In genomic region chr13:58947056-58947455, GRCm38 (mm10) we compare ENCODE assay signal across 18 mouse cellular contexts.
A peak's percentile ranks its signal among the peaks of the same experiment; 100 is the strongest.
DNase-seq lines count a peak whose midpoint lies in the region; ATAC-seq lines count a peak whose summit lies in the region.
"Had no signal": no experiment of that assay in that cellular context is flagged by ENCODE, and none has a peak within 500 bp of the region (broad histone marks: within the 10 kb centered on the region; RNA-seq: fewer than 3 reads in every experiment).

No protein-coding gene starts in this region.

- H3K36me3 ChIP-seq in liver, embryonic 13.5 days: no peaks in the 10 kb centered on the region
- H3K36me3 ChIP-seq in liver, embryonic 12.5 days: no peaks in the 10 kb centered on the region
- H3K36me3 ChIP-seq in midbrain, embryonic 16.5 days (ENCODE audit: control insufficient read depth, insufficient read depth, low read length): no peaks in the 10 kb centered on the region
- H3K36me3 ChIP-seq: embryonic facial prominence, embryonic 13.5 days; heart, embryonic 10.5 days had no signal

- no peaks in the 10 kb centered on the region for H3K9me3 ChIP-seq in liver, embryonic 13.5 days (replicated peaks)
- H3K9me3 ChIP-seq in liver, embryonic 12.5 days (replicated peaks): no peaks in the 10 kb centered on the region
- H3K9me3 ChIP-seq in midbrain, embryonic 16.5 days (replicated peaks; ENCODE audit: control insufficient read depth, low read length, poor library complexity, severe bottlenecking): no peaks in the 10 kb centered on the region
- H3K9me3 ChIP-seq: embryonic facial prominence, embryonic 13.5 days; heart, embryonic 10.5 days had no signal

- no peak overlapping the region for H3K27ac ChIP-seq in liver, embryonic 13.5 days
- H3K27ac ChIP-seq in liver, embryonic 12.5 days: no peak overlapping the region
- peak overlapping the region; percentile 62 for H3K27ac ChIP-seq in midbrain, embryonic 16.5 days (ENCODE audit: low read length)
- H3K27ac ChIP-seq: embryonic facial prominence, embryonic 13.5 days had no signal

- no peak overlapping the region for H3K4me2 ChIP-seq in liver, embryonic 13.5 days
- no peak overlapping the region for H3K4me2 ChIP-seq in liver, embryonic 12.5 days
- no peak overlapping the region for H3K4me2 ChIP-seq in midbrain, embryonic 16.5 days (ENCODE audit: low read length)
- H3K4me2 ChIP-seq: embryonic facial prominence, embryonic 13.5 days had no signal

- H3K4me3 ChIP-seq in liver, embryonic 13.5 days (replicated peaks): no peak overlapping the region
- no peak overlapping the region for H3K4me3 ChIP-seq in liver, embryonic 12.5 days
- H3K4me3 ChIP-seq in midbrain, embryonic 16.5 days (ENCODE audit: low read depth, low read length): no peak overlapping the region
- H3K4me3 ChIP-seq: embryonic facial prominence, embryonic 13.5 days; heart, embryonic 10.5 days had no signal

- no peak for ATAC-seq in liver, embryonic 13.5 days (ENCODE audit: low read depth)
- no peak for ATAC-seq in liver, embryonic 12.5 days
- no peak for ATAC-seq in midbrain, embryonic 16.5 days
- ATAC-seq: forebrain, embryonic 16.5 days had no signal

- no peaks in the 10 kb centered on the region for H3K27me3 ChIP-seq in liver, embryonic 13.5 days
- no peaks in the 10 kb centered on the region; the same call in 1 of the 2 replicates for H3K27me3 ChIP-seq in liver, embryonic 12.5 days (replicated peaks)
- no peaks in the 10 kb centered on the region for H3K27me3 ChIP-seq in midbrain, embryonic 16.5 days (ENCODE audit: control insufficient read depth, insufficient read depth, low read depth, low read length)
- H3K27me3 ChIP-seq: CH12.LX; embryonic facial prominence, embryonic 13.5 days had no signal

- 41% methylated on average over 9 of the region's 9 CpGs for WGBS in liver, embryonic 13.5 days (ENCODE audit: insufficient replicate concordance)
- WGBS in liver, embryonic 12.5 days (ENCODE audit: insufficient replicate concordance): 36% methylated on average over 9 of the region's 9 CpGs
- 37% methylated on average over 9 of the region's 9 CpGs for WGBS in midbrain, embryonic 16.5 days

- H3K4me1 ChIP-seq in liver, embryonic 13.5 days (replicated peaks): no peaks in the 10 kb centered on the region
- H3K4me1 ChIP-seq in liver, embryonic 12.5 days: no peaks in the 10 kb centered on the region
- peaks cover 11% of the 10 kb centered on the region; the same call in 1 of the 2 replicates for H3K4me1 ChIP-seq in midbrain, embryonic 16.5 days (ENCODE audit: control insufficient read depth, insufficient read depth, low read length)
- H3K4me1 ChIP-seq: embryonic facial prominence, embryonic 13.5 days had no signal

- no peak overlapping the region for H3K9ac ChIP-seq in liver, embryonic 13.5 days
- no peak overlapping the region for H3K9ac ChIP-seq in liver, embryonic 12.5 days
- no peak overlapping the region for H3K9ac ChIP-seq in midbrain, embryonic 16.5 days (ENCODE audit: low read depth, low read length)
- H3K9ac ChIP-seq: embryonic facial prominence, embryonic 13.5 days had no signal

- peak; percentile 32 for DNase-seq in embryo, embryonic 10.5 days (ENCODE audit: low spot score)
- DNase-seq in embryo, embryonic 11 days: no peak
- peak; percentile 13 for DNase-seq in liver, embryonic 13.5 days
- DNase-seq in c-Kit-positive CD71-positive TER-119-negative erythroid progenitor cells, embryonic 14.5 days (ENCODE audit: low read depth): peak; percentile 8
- DNase-seq in spleen, adult 18-20 months: no peak
- no peak for DNase-seq in urinary bladder, postnatal 10 days (ENCODE audit: low spot score)
- DNase-seq: cerebellum, postnatal 36 days; kidney, adult 11 months; liver; lung, adult 18-20 months; lung, postnatal 14 days; thymus, adult 2 months had no signal

Comparison
In these comparisons a context has a peak if more than half of its experiments do, and no peak if none do; other contexts are left out.
1. DNase-seq: peak in embryo, embryonic 10.5 days (single experiment), liver, embryonic 13.5 days (single experiment) and c-Kit-positive CD71-positive TER-119-negative erythroid progenitor cells, embryonic 14.5 days (single experiment); none in embryo, embryonic 11 days (single experiment), spleen, adult 18-20 months (0 of 2) and urinary bladder, postnatal 10 days (single experiment).